Mouse (Mus musculus): ENCODE results near the gene Hpd.
A peak's percentile ranks its signal among the peaks of the same experiment; 100 is the strongest.

DNA sequence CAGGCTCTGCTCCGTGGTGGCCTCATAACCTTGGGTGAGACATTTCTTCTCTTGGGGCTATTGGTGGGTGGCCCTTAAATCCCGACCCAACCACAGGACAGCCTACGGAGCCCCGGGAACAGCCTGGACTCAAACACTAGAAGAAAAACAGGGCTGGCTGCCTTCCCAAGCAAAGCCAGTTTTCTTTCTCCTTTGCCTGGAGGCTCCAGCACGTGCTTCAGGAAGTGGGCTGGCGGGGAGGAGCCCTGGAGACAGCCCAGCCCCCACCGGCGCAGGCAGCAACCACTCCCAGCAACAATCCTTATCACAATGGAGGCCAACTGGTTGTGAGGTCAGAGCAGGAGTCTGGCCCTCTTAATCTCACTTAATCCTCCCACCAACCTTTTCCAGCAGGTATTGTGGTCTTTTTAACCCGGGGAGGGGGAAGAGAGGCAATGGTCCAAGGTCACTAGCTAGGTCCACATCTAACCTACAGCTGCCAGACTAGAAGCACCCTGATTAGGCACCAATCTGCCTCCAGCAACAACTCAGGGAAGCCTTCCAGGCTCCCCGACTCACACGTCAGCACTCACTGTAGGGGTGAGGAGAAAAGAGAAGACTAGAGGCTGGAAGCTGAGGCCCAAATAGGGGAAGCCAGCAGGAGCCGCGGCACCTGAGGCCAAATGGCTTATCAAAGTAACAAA lies 46.0 kb downstream of the Hpd start:
- TF ChIP-seq CTCF (IDR thresholded peaks at IDR 0.05; ENCODE audit: low read depth) (no peak), EP300 (IDR thresholded peaks at IDR 0.05; ENCODE audit: low read depth) (peak; percentile 62)

Data from liver, embryonic 14.5 days (tissue).